Mouse (Mus musculus): ENCODE measurements at regions not wholly inside any gene's neighbourhood (a gene's known extent, or its start where the extent isn't known, plus 50 kb on each side); places are given as distances from the start of the nearest gene placed in this dataset.

- no peak for DNase-seq
Measured at GRCm38 (mm10) chr1:119305315-119305976, 116.6 kb downstream of the Inhbb start.

- no peak for DNase-seq
Measured at GRCm38 (mm10) chr1:119304470-119304980, 117.5 kb downstream of the Inhbb start.

- no peak for DNase-seq
Measured at GRCm38 (mm10) chr1:119302349-119302995, 119.6 kb downstream of the Inhbb start.

GRCm38 (mm10) chr1:119301931-119302330, 120.1 kb downstream of the Inhbb start:
- DNase-seq = no peak

- DNase-seq = no peak
Measured at GRCm38 (mm10) chr1:119301258-119301657, 120.8 kb downstream of the Inhbb start.

GRCm38 (mm10) chr1:119299842-119300752, 122.0 kb downstream of the Inhbb start:
- no peak for DNase-seq

GRCm38 (mm10) chr1:119298696-119299230, 123.3 kb downstream of the Inhbb start:
- no peak for DNase-seq

- DNase-seq = no peak
Measured at GRCm38 (mm10) chr1:119295121-119295520, 126.9 kb downstream of the Inhbb start.

- no peak for DNase-seq
Measured at GRCm38 (mm10) chr1:119293839-119294238, 128.2 kb downstream of the Inhbb start.

- DNase-seq = no peak
Measured at GRCm38 (mm10) chr1:119292216-119292615, 129.8 kb downstream of the Inhbb start.

GRCm38 (mm10) chr1:119290165-119290916, 131.7 kb downstream of the Inhbb start:
- DNase-seq = no peak

- no peak for DNase-seq
Measured at GRCm38 (mm10) chr1:119289516-119290164, 132.4 kb downstream of the Inhbb start.

GRCm38 (mm10) chr1:119282416-119282815, 139.6 kb downstream of the Inhbb start:
- DNase-seq = no peak

- DNase-seq = no peak
Measured at GRCm38 (mm10) chr1:119279261-119279660, 142.8 kb downstream of the Inhbb start.

GRCm38 (mm10) chr1:119278528-119279201, 143.4 kb downstream of the Inhbb start:
- no peak for DNase-seq

- DNase-seq = no peak
Measured at GRCm38 (mm10) chr1:119277990-119278389, 144.1 kb downstream of the Inhbb start.

GRCm38 (mm10) chr1:119266013-119266412, 156.0 kb downstream of the Inhbb start:
- DNase-seq = no peak

GRCm38 (mm10) chr1:119265192-119265891, 156.7 kb downstream of the Inhbb start:
- DNase-seq = no peak

GRCm38 (mm10) chr1:119259455-119259854, 162.6 kb downstream of the Inhbb start:
- no peak for DNase-seq

- DNase-seq = no peak
Measured at GRCm38 (mm10) chr1:119256769-119257168, 165.3 kb downstream of the Inhbb start.

Measured in thymus, postnatal 36 days (tissue).